Mouse (Mus musculus) lung, embryonic 16.5 days (tissue): ENCODE results near the gene Rbbp5. TPM values are rescaled to one million over a fixed set of nuclear protein-coding genes. Genes with fewer than 3 reads are reported as not detected.

Experiments used
- ATAC-seq: fragments of 200-750 bp; cut with Nextera tagmentation; 2 replicates; pipeline ENCODE4 v1.8.0; 2017; ENCODE audit warnings: low read depth, mild to moderate bottlenecking, moderate library complexity
- H3K27ac ChIP-seq: fragments of 300-500 bp; sonication (generic); 2 replicates; pipeline ENCODE4 v1.5.1; 2014; ENCODE audit warnings: mild to moderate bottlenecking, control low read depth, low read length
- H3K27me3 ChIP-seq: fragments of 300-500 bp; sonication (generic); 2 replicates; pipeline ENCODE4 v1.6.1; 2014; ENCODE audit warnings: low read depth, low read length, mixed read lengths; ENCODE audit not compliant: control insufficient read depth, insufficient read depth
- H3K36me3 ChIP-seq: fragments of 300-500 bp; sonication (generic); 2 replicates; pipeline ENCODE4 v1.6.1; 2014; ENCODE audit warnings: low read length; ENCODE audit not compliant: control insufficient read depth, insufficient read depth
- H3K4me1 ChIP-seq: fragments of 300-500 bp; sonication (generic); replicated peaks from 2 replicates; pipeline ENCODE4 v1.6.1; 2014; ENCODE audit warnings: low read length, mixed read lengths; ENCODE audit not compliant: control insufficient read depth, insufficient read depth
- H3K4me2 ChIP-seq: fragments of 300-500 bp; sonication (generic); 2 replicates; pipeline ENCODE4 v1.6.1; 2014; ENCODE audit warnings: low read depth, low read length, control low read depth
- H3K4me3 ChIP-seq: fragments of 300-500 bp; sonication (generic); 2 replicates; pipeline ENCODE4 v1.5.1; 2014; ENCODE audit warnings: mild to moderate bottlenecking, low read length, control low read depth
- H3K9ac ChIP-seq: fragments of 300-500 bp; sonication (generic); 2 replicates; pipeline ENCODE4 v1.6.1; 2014; ENCODE audit warnings: low read length, control low read depth
- H3K9me3 ChIP-seq: fragments of 300-500 bp; sonication (generic); 2 replicates; pipeline ENCODE4 v1.6.1; 2016; ENCODE audit warnings: low read length; ENCODE audit not compliant: control insufficient read depth
- WGBS: fragments of 180-500 bp; shearing (Covaris S2); extraction: QIAGEN DNeasy Blood & Tissue Kit; methylation state at CpG from one replicate; pipeline ENCODE4 v1.1.7; 2014; 5-methylcytosine and 5-hydroxymethylcytosine counted together
- polyA plus RNA-seq: library from polyadenylated mRNA; unstranded; fragments of >200 nt; fragmentation: Nextera tagmentation; extraction: Ambion mirVana; gene quantifications from 2 replicates; pipeline ENCODE4 v1.2.1, GENCODE M21; 2015

Rbbp5 gene
- polyA plus RNA-seq, 1 experiment from 2014 or later: 46.8 TPM

DNA sequence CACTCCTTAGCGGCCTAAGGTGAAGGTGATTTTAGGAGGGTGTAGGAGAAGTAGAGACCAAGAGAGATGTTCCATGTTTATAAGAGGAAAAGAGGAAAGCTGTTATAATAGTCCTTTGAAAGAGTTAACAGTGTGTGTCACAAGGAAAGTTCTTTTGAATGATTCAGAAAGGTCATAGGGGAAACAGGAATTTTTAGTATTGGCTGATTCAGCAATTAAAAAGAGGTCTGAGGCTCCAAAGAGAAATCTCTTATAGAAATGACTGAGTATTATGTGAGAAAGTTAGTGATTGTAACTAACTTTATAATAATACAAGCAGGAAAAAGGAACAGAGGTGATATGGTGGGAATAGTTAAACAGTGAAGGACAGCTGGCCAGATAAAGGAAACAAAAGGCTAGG is 2.3 kb downstream of the Rbbp5 start:
- WGBS: 81% methylated on average over 1 of the region's 1 CpGs
- no peaks in the 10 kb centered on the region for H3K36me3 ChIP-seq

DNA sequence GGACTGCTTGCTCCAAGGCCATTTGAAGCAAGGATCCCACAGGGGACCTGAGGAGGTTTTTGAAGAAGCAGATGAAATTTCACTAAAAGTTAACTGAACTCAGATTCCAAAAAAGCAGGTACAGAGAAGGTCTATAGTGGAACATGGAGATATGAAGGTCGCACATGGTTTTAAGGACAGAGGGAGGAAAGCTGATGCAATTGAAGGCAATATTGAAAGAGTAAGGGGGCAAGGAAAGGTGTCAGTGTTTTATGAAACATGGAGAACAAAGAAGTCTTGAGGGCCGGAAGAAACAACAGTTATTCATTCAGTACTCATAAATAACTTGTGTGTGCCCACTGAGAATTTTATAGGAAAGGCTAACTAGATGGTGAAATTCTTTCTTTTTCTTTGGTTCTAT is 4.5 kb downstream of the Rbbp5 start:
- 86% methylated on average over 2 of the region's 2 CpGs for WGBS
- ATAC-seq: no peak
- no peaks in the 10 kb centered on the region for H3K9me3 ChIP-seq
- H3K27ac ChIP-seq: no peak overlapping the region
- peaks cover 1% of the 10 kb centered on the region; the same call in 1 of the 2 replicates for H3K36me3 ChIP-seq
- no peak overlapping the region for H3K4me2 ChIP-seq
- no peaks in the 10 kb centered on the region for H3K27me3 ChIP-seq
- peaks cover 12% of the 10 kb centered on the region for H3K4me1 ChIP-seq
- H3K4me3 ChIP-seq: no peak overlapping the region
- no peak overlapping the region for H3K9ac ChIP-seq

More for the DNA sequence above, 2.3 kb downstream of the Rbbp5 start:
- no peak overlapping the region for H3K9ac ChIP-seq
- H3K9me3 ChIP-seq: no peaks in the 10 kb centered on the region
- no peak for ATAC-seq
- H3K4me1 ChIP-seq: peaks cover 12% of the 10 kb centered on the region
- H3K27ac ChIP-seq: no peak overlapping the region
- no peak overlapping the region for H3K4me3 ChIP-seq
- H3K4me2 ChIP-seq: no peak overlapping the region
- H3K27me3 ChIP-seq: no peaks in the 10 kb centered on the region

DNA sequence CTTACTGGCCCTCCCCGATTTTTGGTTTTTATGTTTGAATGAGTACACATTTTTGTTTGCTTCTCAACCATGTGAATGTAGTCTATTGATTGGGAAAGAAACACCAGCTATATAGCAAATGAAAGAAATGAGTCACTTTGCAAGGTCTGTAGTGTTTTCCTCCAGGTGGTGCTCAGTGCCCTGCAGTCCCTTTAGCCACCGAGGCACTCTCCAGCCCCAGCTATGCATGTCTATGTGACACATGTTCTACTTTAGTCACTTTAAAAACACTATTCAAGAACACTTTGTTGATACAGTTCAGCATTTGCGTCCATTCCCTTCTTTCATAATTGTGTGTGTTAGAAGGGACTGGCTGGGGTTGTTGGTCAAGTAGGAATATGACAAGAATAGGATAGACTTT is 6.1 kb downstream of the Rbbp5 start:
- 83% methylated on average over 3 of the region's 3 CpGs for WGBS
- H3K27ac ChIP-seq: peak overlapping the region; percentile 56
- no peak for ATAC-seq

GRCm38 (mm10) chr1:132483759-132484158 is 6.6 kb downstream of the Rbbp5 start:
- Histone ChIP-seq H3K9me3 (no peaks in the 10 kb centered on the region), H3K4me3 (no peak overlapping the region), H3K9ac (no peak overlapping the region), H3K27me3 (no peaks in the 10 kb centered on the region), H3K36me3 (peaks cover 4% of the 10 kb centered on the region; the same call in 1 of the 2 replicates), H3K27ac (peak overlapping the region; percentile 56), H3K4me2 (no peak overlapping the region), H3K4me1 (peaks cover 5% of the 10 kb centered on the region)
- 67% methylated on average over 6 of the region's 6 CpGs for WGBS
- peak; percentile 74 for ATAC-seq

More for the DNA sequence above, 6.1 kb downstream of the Rbbp5 start:
- Histone ChIP-seq H3K4me3 (no peak overlapping the region), H3K4me1 (peaks cover 7% of the 10 kb centered on the region), H3K4me2 (no peak overlapping the region), H3K27me3 (no peaks in the 10 kb centered on the region), H3K9me3 (no peaks in the 10 kb centered on the region), H3K9ac (no peak overlapping the region), H3K36me3 (peaks cover 4% of the 10 kb centered on the region; the same call in 1 of the 2 replicates)

GRCm38 (mm10) chr1:132500535-132500934 is 23.4 kb downstream of the Rbbp5 start:
- Histone ChIP-seq H3K9ac (no peak overlapping the region), H3K4me2 (no peak overlapping the region), H3K27me3 (no peaks in the 10 kb centered on the region), H3K4me3 (no peak overlapping the region), H3K36me3 (peaks cover 52% of the 10 kb centered on the region), H3K4me1 (no peaks in the 10 kb centered on the region), H3K27ac (no peak overlapping the region), H3K9me3 (no peaks in the 10 kb centered on the region)
- no peak for ATAC-seq
- WGBS: 92% methylated on average over 2 of the region's 2 CpGs

DNA sequence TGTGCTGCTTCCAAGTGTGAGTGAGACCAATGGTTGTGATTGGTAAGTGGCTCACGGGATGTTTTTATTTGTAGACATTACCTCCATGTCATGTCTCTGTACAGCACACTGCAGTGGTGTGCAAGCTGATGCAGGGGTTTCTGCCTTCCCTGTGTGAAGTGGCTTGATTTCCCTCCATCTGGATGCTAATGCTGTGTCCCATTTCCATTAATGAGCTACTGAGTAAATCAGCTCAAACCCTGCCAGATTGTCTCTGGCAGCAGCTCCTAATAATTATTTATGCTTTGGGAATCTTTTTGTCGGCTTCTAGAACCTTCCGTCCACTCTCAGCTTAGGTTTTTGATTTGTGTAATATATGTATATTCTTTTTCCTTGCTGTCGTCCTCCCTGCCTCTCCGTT is 28.0 kb downstream of the Rbbp5 start:
- no peak overlapping the region for H3K4me3 ChIP-seq
- no peak overlapping the region for H3K4me2 ChIP-seq
- no peak for ATAC-seq
- no peak overlapping the region for H3K27ac ChIP-seq
- no peaks in the 10 kb centered on the region for H3K27me3 ChIP-seq
- H3K4me1 ChIP-seq: no peaks in the 10 kb centered on the region
- H3K36me3 ChIP-seq: peaks cover 44% of the 10 kb centered on the region
- 90% methylated on average over 5 of the region's 5 CpGs for WGBS
- no peaks in the 10 kb centered on the region for H3K9me3 ChIP-seq
- no peak overlapping the region for H3K9ac ChIP-seq

DNA sequence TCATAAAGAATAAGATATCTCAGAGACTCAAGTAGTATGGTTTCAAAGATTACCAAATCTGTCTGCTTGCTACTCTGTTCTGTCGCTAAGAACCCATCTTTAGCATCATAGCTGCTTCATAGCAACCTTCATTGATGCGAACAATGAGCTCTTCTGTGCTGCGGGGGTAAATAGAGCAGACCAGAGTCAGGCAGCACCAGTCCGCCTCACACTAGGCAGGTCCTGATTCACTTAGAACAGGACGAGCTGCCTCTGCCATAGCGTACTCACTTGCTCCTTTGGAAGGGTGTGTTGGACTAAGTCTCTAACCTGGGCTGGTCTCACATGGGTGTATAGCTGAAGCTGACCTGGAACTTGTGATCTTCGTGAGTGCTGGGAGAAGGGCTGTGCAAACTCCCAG is 28.9 kb downstream of the Rbbp5 start, which contains the start of gene Tmem81:
TSS of gene Tmem81 (plus strand) at position 173 of the 400 bp plus-strand sequence.
- Histone ChIP-seq H3K36me3 (peaks cover 37% of the 10 kb centered on the region), H3K4me2 (no peak within 1 kb of the TSS), H3K27me3 (no peaks in the 10 kb centered on the region), H3K9me3 (no peaks in the 10 kb centered on the region), H3K27ac (no peak within 1 kb of the TSS), H3K4me1 (no peaks in the 10 kb centered on the region), H3K4me3 (no peak within 1 kb of the TSS), H3K9ac (no peak within 1 kb of the TSS)
- 89% methylated on average over 7 of the region's 7 CpGs for WGBS
- ATAC-seq: no peak

- 88% methylated on average over 7 of the region's 7 CpGs for WGBS
- Histone ChIP-seq H3K9ac (no peak overlapping the region), H3K4me2 (no peak overlapping the region), H3K36me3 (peaks cover 37% of the 10 kb centered on the region), H3K4me1 (peaks cover 5% of the 10 kb centered on the region; the same call in 1 of the 2 replicates), H3K27ac (no peak overlapping the region), H3K27me3 (no peaks in the 10 kb centered on the region), H3K4me3 (no peak overlapping the region), H3K9me3 (no peaks in the 10 kb centered on the region)
- ATAC-seq: no peak
These were observed 29.5 kb downstream of the Rbbp5 start for GRCm38 (mm10) chr1:132506656-132507055.

DNA sequence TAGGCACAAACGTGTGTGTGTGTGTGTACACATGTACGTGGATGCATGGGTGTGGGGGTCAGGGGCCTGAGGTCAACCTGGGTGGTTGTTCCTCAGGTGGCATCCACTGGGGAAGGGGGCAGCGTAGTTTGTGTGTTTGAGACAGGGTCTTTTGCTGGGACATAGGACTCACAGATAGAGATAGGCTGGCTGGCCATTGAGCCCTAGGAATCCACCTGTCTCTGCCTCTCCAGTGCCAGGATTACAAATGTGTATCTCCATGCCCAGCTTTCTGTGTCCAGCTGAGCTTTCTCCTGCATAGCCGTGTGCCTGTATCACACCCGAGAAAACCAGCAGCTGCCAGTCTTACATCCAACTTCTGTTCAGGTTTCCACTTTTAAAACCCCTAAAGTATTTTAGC is 32.6 kb downstream of the Rbbp5 start:
- ATAC-seq: no peak
- Histone ChIP-seq H3K4me1 (peaks cover 8% of the 10 kb centered on the region; the same call in 1 of the 2 replicates), H3K27ac (no peak overlapping the region), H3K9me3 (no peaks in the 10 kb centered on the region), H3K36me3 (peaks cover 16% of the 10 kb centered on the region), H3K27me3 (no peaks in the 10 kb centered on the region; the same call in 1 of the 2 replicates), H3K4me3 (no peak overlapping the region), H3K4me2 (no peak overlapping the region), H3K9ac (no peak overlapping the region)
- 76% methylated on average over 5 of the region's 5 CpGs for WGBS

- ATAC-seq: peak; percentile 42
- H3K9me3 ChIP-seq: no peaks in the 10 kb centered on the region
- no peak overlapping the region for H3K4me2 ChIP-seq
- H3K36me3 ChIP-seq: peaks cover 8% of the 10 kb centered on the region
- H3K4me1 ChIP-seq: peaks cover 8% of the 10 kb centered on the region; the same call in 1 of the 2 replicates
- no peak overlapping the region for H3K4me3 ChIP-seq
- H3K27me3 ChIP-seq: no peaks in the 10 kb centered on the region; the same call in 1 of the 2 replicates
- WGBS: 16% methylated on average over 8 of the region's 8 CpGs
- H3K9ac ChIP-seq: no peak overlapping the region
- no peak overlapping the region for H3K27ac ChIP-seq
These were observed 34.4 kb downstream of the Rbbp5 start for GRCm38 (mm10) chr1:132511521-132511920.
